Mouse (Mus musculus): ENCODE results near the gene Kcnn4. TPM values are rescaled to one million over a fixed set of nuclear protein-coding genes. Genes with fewer than 3 reads are reported as not detected.

Gene Kcnn4
- polyA plus RNA-seq, 1 experiment from 2014 or later: 2.9 TPM

DNA sequence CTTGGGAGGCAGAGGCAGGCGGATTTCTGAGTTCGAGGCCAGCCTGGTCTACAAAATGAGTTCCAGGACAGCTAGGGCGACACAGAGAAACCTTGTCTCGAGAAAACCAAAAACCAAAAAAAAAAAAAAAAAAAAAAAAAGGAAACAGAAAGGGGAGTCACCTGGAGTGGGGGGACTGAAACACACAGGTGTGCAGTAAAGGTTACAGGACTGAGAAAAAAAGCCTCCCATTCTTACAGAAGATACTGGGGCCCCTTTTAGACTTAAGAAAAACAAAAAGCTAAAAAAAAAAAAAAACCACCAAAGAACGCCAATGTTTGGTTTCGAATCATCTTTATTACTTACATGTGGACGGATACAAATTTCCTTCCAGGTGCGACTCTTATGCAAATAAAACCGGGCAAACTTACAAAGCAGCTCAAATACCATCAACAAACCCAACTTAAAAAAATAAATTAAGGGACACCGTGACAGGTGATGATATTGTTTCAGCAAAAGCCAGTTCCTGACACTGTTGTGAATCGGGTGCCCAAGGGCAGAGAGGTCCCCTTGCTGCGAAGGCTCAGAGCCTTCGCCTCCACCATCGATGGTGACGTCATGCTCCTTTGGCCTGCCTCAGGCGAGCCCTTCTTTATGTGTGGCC is 12.8 kb downstream of the Kcnn4 start:
- Histone ChIP-seq H3K9ac (no peak overlapping the region), H3K4me1 (replicated peaks) (no peaks in the 10 kb centered on the region), H3K27me3 (0 out of 2 replicates have a peak, but pooled peaks cover 3% of the 10 kb centered on the region), H3K4me2 (no peak overlapping the region), H3K27ac (replicated peaks) (no peak overlapping the region), H3K9me3 (no peaks in the 10 kb centered on the region), H3K4me3 (no peak overlapping the region), H3K36me3 (no peaks in the 10 kb centered on the region)
- 87% methylated on average over 16 of the region's 16 CpGs for WGBS
- no peak for ATAC-seq (ENCODE audit: low FRiP score, low read depth)

- 70% methylated on average over 6 of the region's 6 CpGs for WGBS
- no peak for ATAC-seq (ENCODE audit: low FRiP score, low read depth)
- H3K4me2 ChIP-seq: no peak overlapping the region
- no peak overlapping the region for H3K27ac ChIP-seq (replicated peaks)
- H3K9me3 ChIP-seq: no peaks in the 10 kb centered on the region
- 0 out of 2 replicates have a peak, but pooled peaks cover 3% of the 10 kb centered on the region for H3K27me3 ChIP-seq
- no peaks in the 10 kb centered on the region for H3K36me3 ChIP-seq
- no peak overlapping the region for H3K9ac ChIP-seq
- no peaks in the 10 kb centered on the region for H3K4me1 ChIP-seq (replicated peaks)
- no peak overlapping the region for H3K4me3 ChIP-seq
Measured at GRCm38 (mm10) chr7:24384070-24384469, 14.0 kb downstream of the Kcnn4 start.

DNA sequence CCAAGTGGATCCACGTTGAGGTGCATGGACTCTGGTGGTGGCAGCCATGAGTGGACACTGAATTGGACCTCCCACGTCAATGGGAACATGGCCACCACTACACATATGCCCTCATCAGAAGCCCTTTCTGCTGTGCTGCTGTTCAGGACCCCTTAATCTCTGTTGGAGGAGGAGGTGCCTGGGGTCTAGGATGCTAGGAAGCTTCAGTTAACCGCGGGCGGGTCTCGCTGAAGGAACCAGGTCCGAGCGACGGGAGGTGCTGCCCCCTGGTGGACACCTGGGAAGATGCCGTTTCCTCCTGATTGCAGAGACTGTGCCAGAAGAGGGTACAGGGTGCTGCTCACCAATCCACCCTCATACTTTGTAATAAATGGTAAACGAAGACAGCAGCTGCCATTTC is 14.8 kb downstream of the Kcnn4 start:
- peak; percentile 29; the same call in 1 of the 2 replicates for ATAC-seq (ENCODE audit: low FRiP score, low read depth)
- Histone ChIP-seq H3K4me2 (peak overlapping the region; percentile 43), H3K4me1 (replicated peaks) (no peaks in the 10 kb centered on the region), H3K27me3 (0 out of 2 replicates have a peak, but pooled peaks cover 3% of the 10 kb centered on the region), H3K4me3 (0 out of 2 replicates have a peak overlapping the region, but pooled peaks have one; percentile 16), H3K9ac (no peak overlapping the region), H3K36me3 (no peaks in the 10 kb centered on the region), H3K9me3 (no peaks in the 10 kb centered on the region), H3K27ac (replicated peaks) (no peak overlapping the region)
- 11% methylated on average over 11 of the region's 11 CpGs for WGBS

- H3K36me3 ChIP-seq: no peaks in the 10 kb centered on the region
- H3K9me3 ChIP-seq: no peaks in the 10 kb centered on the region
- H3K27me3 ChIP-seq: 0 out of 2 replicates have a peak, but pooled peaks cover 3% of the 10 kb centered on the region
- H3K4me3 ChIP-seq: no peak overlapping the region
- ATAC-seq (ENCODE audit: low FRiP score, low read depth): no peak
- H3K4me2 ChIP-seq: no peak overlapping the region
- peaks cover 5% of the 10 kb centered on the region; the same call in 1 of the 2 replicates for H3K4me1 ChIP-seq (replicated peaks)
- no peak overlapping the region for H3K9ac ChIP-seq
- no peak overlapping the region for H3K27ac ChIP-seq (replicated peaks)
- WGBS: 90% methylated on average over 10 of the region's 10 CpGs
Measured at GRCm38 (mm10) chr7:24387059-24387556, 17.0 kb downstream of the Kcnn4 start.

DNA sequence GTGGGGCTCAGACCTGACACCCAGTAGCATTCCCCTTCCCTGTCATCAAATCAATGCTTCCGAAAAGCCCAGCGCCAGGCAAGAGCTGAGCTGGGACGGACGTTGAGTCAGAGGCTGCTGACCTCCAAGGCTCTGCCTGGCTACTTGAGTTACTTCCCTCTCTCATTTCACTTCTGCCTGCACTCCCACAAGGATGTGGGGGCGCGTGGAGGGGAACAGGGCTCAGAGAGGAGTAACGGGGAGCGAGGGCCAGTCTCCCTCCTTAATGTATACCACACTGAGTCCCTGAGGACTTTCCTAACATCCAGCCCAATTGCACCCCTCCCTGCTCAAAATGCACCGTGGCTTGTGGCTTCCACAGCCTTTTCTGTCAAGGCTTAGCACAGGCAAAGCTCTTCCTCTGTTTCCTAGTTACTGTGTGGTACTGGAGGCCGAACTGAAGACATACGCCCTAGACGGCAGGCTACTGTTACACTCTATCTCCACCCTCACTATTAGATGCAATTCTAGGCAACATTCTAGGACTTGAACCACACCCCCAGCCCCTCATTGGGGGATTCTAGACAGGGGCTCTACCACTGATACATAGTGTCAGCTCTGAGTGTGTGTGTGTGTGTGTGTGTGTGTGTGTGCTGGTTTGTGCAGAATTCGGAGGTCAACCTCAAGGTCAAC is 19.6 kb downstream of the Kcnn4 start:
- H3K27me3 ChIP-seq: no peaks in the 10 kb centered on the region
- H3K9ac ChIP-seq: no peak overlapping the region
- H3K4me3 ChIP-seq: no peak overlapping the region
- H3K4me1 ChIP-seq (replicated peaks): peaks cover 5% of the 10 kb centered on the region; the same call in 1 of the 2 replicates
- no peak overlapping the region for H3K27ac ChIP-seq (replicated peaks)
- H3K4me2 ChIP-seq: no peak overlapping the region
- H3K36me3 ChIP-seq: no peaks in the 10 kb centered on the region
- WGBS: 69% methylated on average over 13 of the region's 13 CpGs
- H3K9me3 ChIP-seq: no peaks in the 10 kb centered on the region
- no peak for ATAC-seq (ENCODE audit: low FRiP score, low read depth)

GRCm38 (mm10) chr7:24390512-24390911 is 20.4 kb downstream of the Kcnn4 start:
- WGBS: 49% methylated on average over 7 of the region's 7 CpGs
- H3K4me3 ChIP-seq: no peak overlapping the region
- no peaks in the 10 kb centered on the region for H3K36me3 ChIP-seq
- H3K4me2 ChIP-seq: no peak overlapping the region; the same call in 1 of the 2 replicates
- no peaks in the 10 kb centered on the region for H3K9me3 ChIP-seq
- H3K4me1 ChIP-seq (replicated peaks): peaks cover 5% of the 10 kb centered on the region; the same call in 1 of the 2 replicates
- H3K27me3 ChIP-seq: no peaks in the 10 kb centered on the region
- H3K9ac ChIP-seq: no peak overlapping the region
- peak overlapping the region; percentile 67 for H3K27ac ChIP-seq (replicated peaks)
- ATAC-seq (ENCODE audit: low FRiP score, low read depth): no peak

- 27% methylated on average over 5 of the region's 5 CpGs for whole genome bisulfite sequencing
- Histone ChIP-seq H3K4me3 (0 out of 2 replicates have a peak overlapping the region, but pooled peaks have one; percentile 15), H3K27ac (replicated peaks) (peak overlapping the region; percentile 67), H3K27me3 (no peaks in the 10 kb centered on the region), H3K4me1 (replicated peaks) (peaks cover 5% of the 10 kb centered on the region; the same call in 1 of the 2 replicates), H3K9ac (no peak overlapping the region), H3K9me3 (no peaks in the 10 kb centered on the region), H3K4me2 (peak overlapping the region; percentile 41), H3K36me3 (no peaks in the 10 kb centered on the region)
- peak; percentile 82 for ATAC-seq (ENCODE audit: low FRiP score, low read depth)
Measured at GRCm38 (mm10) chr7:24391077-24391476, 21.0 kb downstream of the Kcnn4 start.

GRCm38 (mm10) chr7:24391687-24392086 is 21.6 kb downstream of the Kcnn4 start:
- H3K4me2 ChIP-seq: 0 out of 2 replicates have a peak overlapping the region, but pooled peaks have one; percentile 41
- ATAC-seq (ENCODE audit: low FRiP score, low read depth): no peak
- no peaks in the 10 kb centered on the region for H3K27me3 ChIP-seq
- H3K4me1 ChIP-seq (replicated peaks): peaks cover 5% of the 10 kb centered on the region; the same call in 1 of the 2 replicates
- H3K36me3 ChIP-seq: no peaks in the 10 kb centered on the region
- WGBS: 72% methylated on average over 2 of the region's 2 CpGs
- no peaks in the 10 kb centered on the region for H3K9me3 ChIP-seq
- H3K27ac ChIP-seq (replicated peaks): peak overlapping the region; percentile 67; the same call in 1 of the 2 replicates
- no peak overlapping the region for H3K4me3 ChIP-seq
- no peak overlapping the region for H3K9ac ChIP-seq

- no peak for ATAC-seq (ENCODE audit: low FRiP score, low read depth)
- H3K27me3 ChIP-seq: no peaks in the 10 kb centered on the region
- H3K4me2 ChIP-seq: no peak overlapping the region
- H3K9me3 ChIP-seq: no peaks in the 10 kb centered on the region
- 84% methylated on average over 3 of the region's 3 CpGs for WGBS
- no peak overlapping the region for H3K27ac ChIP-seq (replicated peaks)
- no peak overlapping the region for H3K4me3 ChIP-seq
- H3K4me1 ChIP-seq (replicated peaks): peaks cover 5% of the 10 kb centered on the region; the same call in 1 of the 2 replicates
- no peak overlapping the region for H3K9ac ChIP-seq
- H3K36me3 ChIP-seq: no peaks in the 10 kb centered on the region
Measured at GRCm38 (mm10) chr7:24394054-24394453, 24.0 kb downstream of the Kcnn4 start.

DNA sequence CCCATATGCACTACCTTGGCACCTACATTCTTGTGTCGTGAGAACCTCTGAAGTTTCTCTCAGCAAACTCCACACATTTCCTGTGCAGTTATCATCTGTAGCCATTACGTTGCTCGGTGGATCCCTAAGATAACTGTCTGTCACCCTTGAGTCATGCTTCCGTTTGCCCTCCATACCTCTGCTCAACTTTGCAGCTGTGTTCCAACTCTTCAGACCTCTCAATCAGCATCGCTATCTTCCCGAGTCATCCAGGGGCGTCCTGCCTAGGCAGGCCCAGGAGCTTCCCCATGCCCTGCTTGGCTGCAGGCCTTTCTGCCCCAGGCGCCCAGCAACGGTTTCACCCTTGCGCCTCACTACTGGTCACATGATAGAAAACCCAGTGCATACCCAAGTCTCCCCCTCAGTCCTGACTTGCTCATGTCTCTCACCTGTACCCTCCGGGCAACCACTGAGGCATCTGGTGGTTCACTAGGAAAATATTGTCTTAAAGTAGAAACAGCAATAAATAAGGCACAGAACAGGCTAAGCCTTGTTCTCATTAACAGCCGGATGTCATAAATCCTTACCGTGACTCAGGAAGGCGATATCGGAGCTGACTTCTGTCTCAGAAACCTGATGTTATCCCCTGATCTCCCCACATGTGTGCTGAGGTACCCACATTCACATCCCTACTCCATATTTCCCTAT is 24.6 kb downstream of the Kcnn4 start:
- Histone ChIP-seq H3K36me3 (no peaks in the 10 kb centered on the region), H3K9ac (no peak overlapping the region), H3K4me1 (replicated peaks) (peaks cover 5% of the 10 kb centered on the region; the same call in 1 of the 2 replicates), H3K4me2 (no peak overlapping the region), H3K27ac (replicated peaks) (no peak overlapping the region), H3K27me3 (no peaks in the 10 kb centered on the region), H3K9me3 (no peaks in the 10 kb centered on the region), H3K4me3 (no peak overlapping the region)
- no peak for ATAC-seq (ENCODE audit: low FRiP score, low read depth)
- WGBS: 87% methylated on average over 15 of the region's 15 CpGs

GRCm38 (mm10) chr7:24396832-24397231 is 26.8 kb downstream of the Kcnn4 start:
- WGBS: 81% methylated on average over 11 of the region's 11 CpGs
- Histone ChIP-seq H3K4me1 (replicated peaks) (peaks cover 13% of the 10 kb centered on the region), H3K4me2 (no peak overlapping the region), H3K27ac (replicated peaks) (no peak overlapping the region), H3K36me3 (no peaks in the 10 kb centered on the region), H3K4me3 (no peak overlapping the region), H3K9me3 (no peaks in the 10 kb centered on the region), H3K27me3 (no peaks in the 10 kb centered on the region), H3K9ac (no peak overlapping the region)
- ATAC-seq (ENCODE audit: low FRiP score, low read depth): no peak
